Mouse (Mus musculus): Measurements from ENCODE around the gene Abhd6. TPM values are rescaled to one million over a fixed set of nuclear protein-coding genes. Genes with fewer than 3 reads are reported as not detected.
A peak's percentile ranks its signal among the peaks of the same experiment; 100 is the strongest.

The Abhd6 gene
- polyA plus RNA-seq, 2 experiments, result 11.2 to 21.8 TPM

DNA sequence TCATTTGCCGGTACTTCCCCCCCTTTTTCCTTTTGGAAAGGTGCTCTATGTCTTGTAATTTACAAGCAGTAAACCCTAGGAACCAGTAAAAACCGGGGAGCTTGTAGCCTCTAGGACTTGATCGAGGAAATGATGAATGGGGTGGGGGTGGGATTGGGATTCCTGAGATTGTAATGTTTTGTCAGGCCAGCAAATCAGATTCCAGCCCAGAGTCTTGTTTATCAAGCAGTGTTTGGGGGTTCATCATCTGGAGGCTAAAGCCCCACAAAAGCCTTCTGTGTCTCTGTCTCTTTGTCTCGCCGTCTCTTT lies 95.9 kb downstream of the Abhd6 start:
- ATAC-seq (ENCODE audit: low FRiP score, low read depth), result no peak
- Histone ChIP-seq H3K4me2 (replicated peaks; ENCODE audit: low read depth, low read length, severe bottlenecking) (peak overlapping the region; percentile 76), H3K27me3 (ENCODE audit: control insufficient read depth, insufficient read depth, low read length) (no peaks in the 10 kb centered on the region), H3K4me3 (replicated peaks; ENCODE audit: low read length) (peak overlapping the region; percentile 88), H3K36me3 (ENCODE audit: control insufficient read depth, insufficient read depth, low read length) (no peaks in the 10 kb centered on the region), H3K27ac (replicated peaks; ENCODE audit: low read depth, low read length) (no peak overlapping the region), H3K9ac (ENCODE audit: low read depth, low read length, severe bottlenecking) (peak overlapping the region; percentile 70), H3K4me1 (ENCODE audit: control insufficient read depth, insufficient read depth, low read length) (no peaks in the 10 kb centered on the region), H3K9me3 (ENCODE audit: control insufficient read depth, low read length) (no peaks in the 10 kb centered on the region)
- TF ChIP-seq POLR2A (IDR thresholded peaks at IDR 0.05; ENCODE audit: borderline replicate concordance, extremely low read depth, insufficient read depth, insufficient read length), result no peak
- no peak for DNase-seq (ENCODE audit: low spot score)
- 3% methylated on average over 5 of the region's 5 CpGs for WGBS

DNA sequence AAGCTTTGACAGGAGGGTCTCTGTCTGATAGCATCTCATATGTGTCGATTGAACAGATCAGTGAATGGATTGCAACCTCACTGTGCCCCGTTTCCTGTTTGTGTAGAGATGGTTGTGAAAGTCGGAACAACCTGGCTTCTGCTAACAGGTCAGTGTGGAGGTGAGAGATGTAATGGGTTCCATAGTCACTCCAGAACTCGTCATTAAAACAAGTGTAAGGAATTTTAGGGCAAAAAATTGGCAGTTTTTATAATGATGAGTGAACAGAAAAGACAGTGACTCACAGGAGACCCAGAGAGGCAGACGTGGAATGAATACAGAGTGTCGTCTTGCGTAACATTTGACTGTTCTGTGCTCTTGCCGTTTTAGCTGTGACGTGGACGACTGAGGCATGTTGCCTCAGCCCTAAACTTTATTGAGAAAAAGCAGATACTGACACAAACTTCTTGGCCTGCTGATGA lies 96.9 kb downstream of the Abhd6 start:
- no peak overlapping the region for H3K9ac ChIP-seq (ENCODE audit: low read depth, low read length, severe bottlenecking)
- H3K27ac ChIP-seq (replicated peaks; ENCODE audit: low read depth, low read length), result no peak overlapping the region
- H3K4me3 ChIP-seq (replicated peaks; ENCODE audit: low read length), result no peak overlapping the region
- 58% methylated on average over 10 of the region's 10 CpGs for WGBS
- no peak for DNase-seq (ENCODE audit: low spot score)
- H3K4me1 ChIP-seq (ENCODE audit: control insufficient read depth, insufficient read depth, low read length), result no peaks in the 10 kb centered on the region
- no peak for ATAC-seq (ENCODE audit: low FRiP score, low read depth)
- H3K36me3 ChIP-seq (ENCODE audit: control insufficient read depth, insufficient read depth, low read length), result no peaks in the 10 kb centered on the region
- H3K27me3 ChIP-seq (ENCODE audit: control insufficient read depth, insufficient read depth, low read length), result no peaks in the 10 kb centered on the region
- H3K4me2 ChIP-seq (replicated peaks; ENCODE audit: low read depth, low read length, severe bottlenecking), result peak overlapping the region; percentile 76; the same call in 1 of the 2 replicates
- TF ChIP-seq POLR2A (IDR thresholded peaks at IDR 0.05; ENCODE audit: borderline replicate concordance, extremely low read depth, insufficient read depth, insufficient read length), result no peak
- no peaks in the 10 kb centered on the region for H3K9me3 ChIP-seq (ENCODE audit: control insufficient read depth, low read length)

DNA sequence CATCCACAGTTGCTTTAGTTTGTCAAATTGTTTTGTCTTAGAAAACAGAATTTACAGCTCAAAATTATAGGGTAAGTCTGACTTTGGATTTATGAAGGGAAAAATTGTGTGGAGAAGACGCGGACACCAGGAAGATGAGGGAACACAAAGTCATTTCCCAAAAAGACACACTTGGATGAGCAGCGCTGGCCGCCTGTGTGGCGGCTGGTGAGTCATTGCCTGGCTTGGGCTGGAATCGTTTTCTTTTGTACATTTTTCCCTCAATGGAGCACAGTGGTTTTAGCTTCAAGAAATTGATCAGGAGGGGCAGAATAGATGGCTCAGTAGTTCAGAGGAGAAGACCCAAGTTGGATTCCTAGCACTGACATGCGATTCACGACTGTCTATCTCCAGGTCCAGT lies 99.2 kb downstream of the Abhd6 start:
- ATAC-seq (ENCODE audit: low FRiP score, low read depth) (no peak), DNase-seq (ENCODE audit: low spot score) (no peak)
- no peak overlapping the region for H3K27ac ChIP-seq (replicated peaks; ENCODE audit: low read depth, low read length)
- no peaks in the 10 kb centered on the region for H3K27me3 ChIP-seq (ENCODE audit: control insufficient read depth, insufficient read depth, low read length)
- TF ChIP-seq POLR2A (IDR thresholded peaks at IDR 0.05; ENCODE audit: borderline replicate concordance, extremely low read depth, insufficient read depth, insufficient read length), result no peak
- H3K4me3 ChIP-seq (replicated peaks; ENCODE audit: low read length), result no peak overlapping the region
- WGBS, result 90% methylated on average over 8 of the region's 8 CpGs
- no peaks in the 10 kb centered on the region for H3K9me3 ChIP-seq (ENCODE audit: control insufficient read depth, low read length)
- H3K9ac ChIP-seq (ENCODE audit: low read depth, low read length, severe bottlenecking), result no peak overlapping the region
- no peaks in the 10 kb centered on the region for H3K4me1 ChIP-seq (ENCODE audit: control insufficient read depth, insufficient read depth, low read length)
- no peak overlapping the region for H3K4me2 ChIP-seq (replicated peaks; ENCODE audit: low read depth, low read length, severe bottlenecking)
- H3K36me3 ChIP-seq (ENCODE audit: control insufficient read depth, insufficient read depth, low read length), result no peaks in the 10 kb centered on the region

DNA sequence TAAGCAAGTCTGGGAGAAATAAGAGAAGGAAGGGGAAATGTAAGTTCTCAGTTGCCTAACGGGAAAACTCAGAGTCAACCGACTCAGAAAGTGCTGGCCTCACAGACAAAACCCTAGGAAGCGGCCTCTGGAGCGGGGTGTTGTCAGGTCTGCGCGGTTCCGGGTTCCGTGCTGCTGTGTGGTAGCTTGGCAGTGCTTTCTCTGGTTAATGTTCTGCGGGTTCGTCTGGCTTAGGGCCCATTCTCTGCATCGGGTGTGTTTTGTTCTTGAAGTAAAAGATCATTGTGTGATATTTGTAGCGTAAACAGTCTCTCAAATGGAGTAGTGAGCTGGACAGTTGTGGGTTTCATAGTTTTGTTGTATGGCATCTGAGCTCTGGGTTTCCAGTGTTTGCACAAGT lies 100.0 kb downstream of the Abhd6 start:
- H3K9ac ChIP-seq (ENCODE audit: low read depth, low read length, severe bottlenecking), result no peak overlapping the region
- no peaks in the 10 kb centered on the region for H3K9me3 ChIP-seq (ENCODE audit: control insufficient read depth, low read length)
- TF ChIP-seq POLR2A (IDR thresholded peaks at IDR 0.05; ENCODE audit: borderline replicate concordance, extremely low read depth, insufficient read depth, insufficient read length), result no peak
- no peaks in the 10 kb centered on the region for H3K27me3 ChIP-seq (ENCODE audit: control insufficient read depth, insufficient read depth, low read length)
- ATAC-seq (ENCODE audit: low FRiP score, low read depth) (no peak), DNase-seq (ENCODE audit: low spot score) (no peak)
- no peaks in the 10 kb centered on the region for H3K4me1 ChIP-seq (ENCODE audit: control insufficient read depth, insufficient read depth, low read length)
- H3K4me3 ChIP-seq (replicated peaks; ENCODE audit: low read length), result no peak overlapping the region
- H3K27ac ChIP-seq (replicated peaks; ENCODE audit: low read depth, low read length), result no peak overlapping the region
- H3K36me3 ChIP-seq (ENCODE audit: control insufficient read depth, insufficient read depth, low read length), result no peaks in the 10 kb centered on the region
- H3K4me2 ChIP-seq (replicated peaks; ENCODE audit: low read depth, low read length, severe bottlenecking), result no peak overlapping the region
- WGBS, result 87% methylated on average over 12 of the region's 12 CpGs

Other genes starting within 250 kb of the Abhd6 start
- not detected in 2 replicates for gene Gm26661, start 211.3 kb upstream of the Abhd6 start, polyA plus RNA-seq (2012; rRNA removed)
- not detected in 2 replicates for gene Gm26661, start 211.3 kb upstream of the Abhd6 start, polyA plus RNA-seq (2014; fragmentation: Nextera tagmentation; extraction: Ambion mirVana)
- gene Flnb, start 184.9 kb upstream of the Abhd6 start, polyA plus RNA-seq (2012; rRNA removed), result 58.7 and 65.2 TPM in 2 replicates
- gene Flnb, start 184.9 kb upstream of the Abhd6 start, polyA plus RNA-seq (2014; fragmentation: Nextera tagmentation; extraction: Ambion mirVana), result 39.4 and 46.5 TPM in 2 replicates
- not detected in 2 replicates for gene Gm45521, start 45.6 kb upstream of the Abhd6 start, polyA plus RNA-seq (2012; rRNA removed)
- gene Gm45521, start 45.6 kb upstream of the Abhd6 start, polyA plus RNA-seq (2014; fragmentation: Nextera tagmentation; extraction: Ambion mirVana), result not detected in 2 replicates
- 0.11 and 0.13 TPM in 2 replicates for gene Dnase1l3, start 8.3 kb upstream of the Abhd6 start, polyA plus RNA-seq (2012; rRNA removed)
- 0.36 and 0.92 TPM in 2 replicates for gene Dnase1l3, start 8.3 kb upstream of the Abhd6 start, polyA plus RNA-seq (2014; fragmentation: Nextera tagmentation; extraction: Ambion mirVana)
- 17.3 and 20.7 TPM in 2 replicates for gene Rpp14, start 77.5 kb downstream of the Abhd6 start, polyA plus RNA-seq (2012; rRNA removed)
- 49.2 and 50.7 TPM in 2 replicates for gene Rpp14, start 77.5 kb downstream of the Abhd6 start, polyA plus RNA-seq (2014; fragmentation: Nextera tagmentation; extraction: Ambion mirVana)
- 35.2 and 36.4 TPM in 2 replicates for gene Pxk, start 95.3 kb downstream of the Abhd6 start, polyA plus RNA-seq (2012; rRNA removed)
- gene Pxk, start 95.3 kb downstream of the Abhd6 start, polyA plus RNA-seq (2014; fragmentation: Nextera tagmentation; extraction: Ambion mirVana), result 35.4 and 37.3 TPM in 2 replicates
- 133 and 152 TPM in 2 replicates for gene Pdhb, start 170.1 kb downstream of the Abhd6 start, polyA plus RNA-seq (2012; rRNA removed)
- gene Pdhb, start 170.1 kb downstream of the Abhd6 start, polyA plus RNA-seq (2014; fragmentation: Nextera tagmentation; extraction: Ambion mirVana), result 175 and 183 TPM in 2 replicates
- 11.2 and 12.3 TPM in 2 replicates for gene Kctd6, start 211.2 kb downstream of the Abhd6 start, polyA plus RNA-seq (2012; rRNA removed)
- 15.8 and 19.5 TPM in 2 replicates for gene Kctd6, start 211.2 kb downstream of the Abhd6 start, polyA plus RNA-seq (2014; fragmentation: Nextera tagmentation; extraction: Ambion mirVana)

All from limb, embryonic 14.5 days (tissue).